ENCODE assay signal across 29 mouse cellular contexts in the genomic region with DNA sequence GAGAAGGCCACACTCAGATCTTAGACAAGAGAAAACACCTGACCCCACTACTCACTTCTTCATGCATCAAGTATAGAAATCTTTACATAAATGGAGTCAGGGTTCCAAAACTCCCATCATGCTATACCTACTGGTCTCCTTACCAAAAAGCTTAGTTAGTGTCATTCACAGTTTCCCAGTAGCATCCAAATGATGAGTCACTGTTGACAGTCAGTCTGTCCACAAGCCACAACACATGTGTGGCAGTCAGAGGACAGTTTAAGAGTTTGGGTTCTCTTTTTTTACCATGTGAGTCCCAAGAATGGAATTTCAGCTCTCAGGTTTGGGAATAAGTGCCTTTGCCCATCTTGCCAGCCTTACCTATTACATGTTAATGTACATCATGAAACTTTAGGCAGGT. TPM values are rescaled to one million over a fixed set of nuclear protein-coding genes. Genes with fewer than 3 reads are reported as not detected.
"Had no signal": no experiment of that assay in that cellular context is flagged by ENCODE, and none has a peak within 500 bp of the region (broad histone marks: within the 10 kb centered on the region; RNA-seq: fewer than 3 reads in every experiment).

No protein-coding gene starts in this region.

- H3K36me3 ChIP-seq: hindbrain, embryonic 15.5 days had no signal

- H3K4me1 ChIP-seq: heart, embryonic 15.5 days; hindbrain, embryonic 13.5 days; hindbrain, embryonic 15.5 days; kidney, embryonic 15.5 days; limb, embryonic 12.5 days had no signal

- DNase-seq: gastrocnemius, adult 2 months; gastrocnemius, postnatal 10 days; gastrocnemius, postnatal 25 days; heart, adult 18-20 months; heart, postnatal 14 days; heart, postnatal 36 days; kidney, adult 11 months; kidney, adult 2 months; kidney, adult 9 months; kidney, postnatal 36 days; lung, adult 2 months had no signal

- H3K27me3 ChIP-seq: heart, embryonic 13.5 days; heart, embryonic 15.5 days; hindbrain, embryonic 13.5 days; hindbrain, embryonic 15.5 days; kidney, embryonic 15.5 days; limb, embryonic 12.5 days had no signal

- H3K9me3 ChIP-seq: heart, embryonic 13.5 days; heart, embryonic 15.5 days; hindbrain, embryonic 13.5 days; hindbrain, embryonic 15.5 days; kidney, embryonic 15.5 days; limb, embryonic 10.5 days; limb, embryonic 12.5 days had no signal

- H3K9ac ChIP-seq: heart, embryonic 13.5 days; heart, embryonic 15.5 days; hindbrain, embryonic 13.5 days; hindbrain, embryonic 15.5 days; kidney, embryonic 15.5 days; limb, embryonic 12.5 days had no signal

- H3K4me2 ChIP-seq: heart, embryonic 11.5 days; heart, embryonic 13.5 days; heart, embryonic 15.5 days; hindbrain, embryonic 13.5 days; hindbrain, embryonic 15.5 days; kidney, embryonic 15.5 days; limb, embryonic 12.5 days had no signal

- H3K27ac ChIP-seq: gastrocnemius, adult 2 months; heart, embryonic 13.5 days; heart, embryonic 15.5 days; hindbrain, embryonic 13.5 days; hindbrain, embryonic 15.5 days; hindbrain, postnatal 0 days; kidney, embryonic 15.5 days; kidney, postnatal 0 days; left cerebral cortex, adult 2 months; limb, embryonic 10.5 days; limb, embryonic 12.5 days had no signal

- ATAC-seq: hindbrain, postnatal 0 days; intestine, embryonic 16.5 days had no signal

- H3K4me3 ChIP-seq: gastrocnemius, adult 2 months; heart, embryonic 13.5 days; heart, embryonic 15.5 days; hindbrain, embryonic 13.5 days; hindbrain, embryonic 15.5 days; kidney, embryonic 15.5 days; left cerebral cortex, adult 2 months; limb, embryonic 10.5 days; limb, embryonic 12.5 days had no signal

RNA-seq across cellular contexts. Expression of gene Gucy2g, which starts 47.9 kb away (rescaled TPM):
- total RNA-seq: granulocyte monocyte progenitor cell, adult 5-6 weeks; hematopoietic stem cell, adult 5-6 weeks; hindbrain, postnatal 0 days; liver, adult 2 months had no signal
- polyA plus RNA-seq: heart, embryonic 11.5 days; heart, embryonic 13.5 days; heart, embryonic 15.5 days; heart, postnatal 0 days; hindbrain, embryonic 11.5 days; intestine, embryonic 14.5 days; limb, embryonic 10.5 days; limb, embryonic 12.5 days had no signal
